Mouse (Mus musculus) adrenal gland (tissue): ENCODE measurements around the gene Skint5.
"Not testable (repeated sequence)": the region's sequence is repeated elsewhere in the genome, so short reads cannot be mapped to it uniquely, and the experiment has no call there.

ENCODE experiments used
- intact Hi-C: fragments of 180-260 bp; cut with DNase I; formaldehyde crosslinking; loops from one replicate; pipeline ENCODE4 v1.15.1; 2025
- long read RNA-seq, 2 experiments: library from polyadenylated mRNA; unstranded; transcript quantifications; one replicate each; pipeline ENCODE4 v2.0.0; 2020; ENCODE audit warnings: borderline replicate concordance in 1 of 2; ENCODE audit not compliant: insufficient replicate concordance in 1 of 2

Skint5 gene
- long read RNA-seq, experiment 1: 0 reads
- long read RNA-seq, experiment 2: 0 reads

DNA sequence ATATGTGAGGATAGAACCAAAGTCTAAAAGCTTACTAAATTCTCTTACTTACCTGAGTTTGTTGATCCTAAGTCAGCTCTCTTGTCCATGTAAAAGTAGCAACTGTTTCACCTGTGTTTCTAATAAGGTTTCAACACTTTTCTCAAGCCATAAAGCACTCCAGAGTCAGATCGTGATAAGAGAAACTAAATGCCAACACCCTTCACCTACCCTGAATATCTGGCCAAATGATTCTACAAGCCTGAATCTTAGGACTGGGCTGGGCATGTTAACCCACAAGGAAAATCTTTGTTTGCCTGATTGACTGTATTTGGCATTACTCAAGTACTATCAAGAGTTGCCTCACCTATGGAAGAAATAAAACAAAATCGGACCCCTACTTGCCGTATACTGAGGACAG lies at the start of gene Skint5:
TSS of gene Skint5 (minus strand) at position 101 of the 400 bp plus-strand sequence.
- intact Hi-C loops: no loop called here

DNA sequence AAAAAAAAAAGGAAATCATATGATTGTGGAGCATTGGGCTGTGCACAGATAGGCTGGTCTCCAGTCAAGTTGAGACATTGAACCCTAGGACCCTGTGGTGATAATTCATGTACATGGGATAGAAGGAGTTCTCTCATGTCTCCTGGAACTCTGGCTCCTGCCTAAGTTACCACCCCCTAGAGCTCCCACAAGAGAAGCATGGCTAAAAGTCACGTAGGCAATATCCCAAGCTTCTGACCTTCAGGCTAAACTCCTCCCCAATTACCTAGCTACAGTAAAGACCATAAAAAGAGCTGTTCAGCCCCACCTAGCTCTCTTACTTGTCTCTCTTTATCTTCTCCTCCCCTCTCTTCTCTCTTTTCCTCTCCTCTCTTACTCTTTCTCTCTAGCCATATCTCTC lies 42.0 kb downstream of the Skint5 start:
- intact Hi-C loops: no loop called here

DNA sequence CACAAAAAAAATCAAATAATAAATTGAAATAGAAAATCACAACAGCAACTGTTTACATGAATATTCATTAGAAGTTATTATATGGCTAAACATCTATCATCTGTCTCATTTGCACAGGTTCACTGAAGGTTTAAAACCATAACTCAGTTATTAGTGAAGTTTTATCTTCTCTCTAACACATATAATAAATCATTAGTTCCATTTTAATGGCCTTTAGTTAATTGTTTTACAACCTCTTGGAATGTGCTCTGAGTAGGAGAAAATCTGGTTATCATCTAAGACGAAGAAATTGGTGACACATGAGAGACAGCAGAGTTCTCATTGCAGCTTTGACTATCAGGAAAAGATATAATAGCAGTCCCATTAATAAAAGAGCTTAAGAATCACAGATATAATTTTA lies 235.1 kb downstream of the Skint5 start:
- intact Hi-C loops: no loop called here

DNA sequence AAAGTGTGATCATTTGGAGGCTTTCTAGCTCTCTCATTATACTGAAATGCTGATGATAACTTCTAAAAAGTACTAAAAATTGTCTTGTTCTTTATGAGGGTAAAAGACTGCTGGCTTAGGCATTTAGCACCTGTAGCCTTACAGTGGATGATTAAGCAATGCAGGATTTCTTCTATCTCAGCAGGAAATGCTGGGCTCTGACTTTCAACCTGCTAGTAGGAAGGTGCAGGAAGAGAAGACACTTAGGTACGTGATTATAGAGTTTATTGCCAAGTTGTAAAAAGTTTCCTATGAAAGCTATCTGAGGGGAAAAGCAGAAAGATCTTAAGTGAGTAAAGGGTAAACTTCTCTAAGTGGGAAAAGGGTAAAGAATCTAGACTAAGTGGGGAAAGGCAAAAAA lies 235.6 kb downstream of the Skint5 start:
- intact Hi-C loops: no loop called here

DNA sequence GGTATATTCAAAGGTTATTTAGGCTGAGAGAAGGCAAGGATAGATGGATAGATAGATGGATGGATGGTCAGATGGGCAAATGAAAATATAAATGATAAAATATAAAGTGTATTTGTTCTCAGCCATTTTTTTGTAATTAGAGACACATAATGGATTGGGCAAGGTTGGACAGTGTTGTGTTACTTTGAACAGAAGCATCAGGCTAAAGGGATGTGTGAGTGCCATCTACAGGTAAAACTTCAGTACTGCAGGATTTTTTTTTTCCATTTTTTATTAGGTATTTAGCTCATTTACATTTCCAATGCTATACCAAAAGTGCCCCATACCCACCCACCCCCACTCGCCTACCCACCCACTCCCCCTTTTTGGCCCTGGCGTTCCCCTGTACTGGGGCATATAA lies 551.1 kb downstream of the Skint5 start:
- intact Hi-C loops: not testable (repeated sequence)
